Mouse (Mus musculus): Measurements from ENCODE around the gene Vwa8.

DNA sequence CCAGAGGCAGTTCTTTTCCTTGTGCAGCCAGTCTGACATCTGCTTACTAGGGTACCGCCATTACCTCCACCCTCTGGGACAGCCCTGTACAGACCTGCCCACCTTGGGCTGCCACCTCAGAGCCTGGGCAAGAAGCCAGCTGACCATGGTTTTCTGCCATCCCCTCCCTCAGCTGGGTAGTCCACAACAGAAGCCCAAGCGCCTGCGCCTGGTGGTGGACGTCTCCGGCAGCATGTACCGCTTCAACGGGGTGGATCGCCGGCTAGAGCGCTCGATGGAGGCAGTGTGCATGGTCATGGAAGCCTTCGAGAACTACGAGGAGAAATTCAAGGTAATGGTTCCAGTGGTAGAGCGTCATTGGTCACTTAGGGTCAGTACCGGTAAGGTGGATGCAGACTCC is 333.9 kb downstream of the Vwa8 start:
- TF ChIP-seq ZNF384 (IDR thresholded peaks at IDR 0.05; ENCODE audit: low read depth, low read length) (no peak), HCFC1 (IDR thresholded peaks at IDR 0.05; ENCODE audit: borderline replicate concordance, insufficient read depth, low read length) (no peak), ZC3H11A (IDR thresholded peaks at IDR 0.05; ENCODE audit: borderline replicate concordance, low read depth, low read length) (no peak), CHD2 (IDR thresholded peaks at IDR 0.05; ENCODE audit: low read depth, low read length) (no peak)

All from ES-E14 (cell line).